Mouse (Mus musculus): Measurements from ENCODE around the gene Nudt21.

DNA sequence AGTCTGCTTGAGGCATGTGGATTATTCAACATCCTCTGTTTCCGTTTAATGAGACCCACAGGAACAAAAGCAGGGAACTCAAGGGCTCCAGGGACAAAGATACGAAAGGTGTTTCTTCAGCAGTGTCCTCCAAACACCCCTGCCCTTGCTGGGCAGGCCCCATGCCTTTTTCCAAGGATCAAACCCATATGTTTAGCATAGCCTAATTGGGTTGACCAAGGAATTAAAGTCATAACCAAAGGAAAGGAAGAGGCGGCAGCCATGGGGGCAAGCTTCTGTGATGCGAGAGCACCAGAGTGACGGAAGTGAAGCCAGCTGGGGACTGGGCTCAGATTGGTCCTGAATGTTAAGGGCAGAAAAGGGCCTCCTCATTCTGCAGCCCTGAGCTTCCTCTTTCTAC, 64.6 kb downstream of the Nudt21 start:
- TF ChIP-seq POLR2A (IDR thresholded peaks at IDR 0.05; ENCODE audit: low read depth, low read length) (no peak), CTCF (IDR thresholded peaks at IDR 0.05; ENCODE audit: extremely low read depth, insufficient read depth, insufficient read length, insufficient replicate concordance) (no peak)

Measured in spleen, adult 2 months (tissue).